Mouse (Mus musculus) mouse embryonic stem cell (cell line): ENCODE measurements around the gene Catsperg1.
"Not testable (repeated sequence)": the region's sequence is repeated elsewhere in the genome, so short reads cannot be mapped to it uniquely, and the experiment has no call there.

ENCODE experiments used
- in situ Hi-C, 2 experiments: fragments of 300-500 bp; cut with MboI; formaldehyde crosslinking; loops; 1 replicate in 1 of 2; 3 replicates in 1 of 2; pipeline ENCODE4 v1.14.3; 2019 to 2020; ENCODE audit warnings: low sequenced_read_pairs in 2 of 2, low pct_unique_long_range_greater_than_20kb in 1 of 2, mixed read lengths in 1 of 2; ENCODE audit not compliant: unreplicated experiment in 1 of 2

Gene Catsperg1

DNA sequence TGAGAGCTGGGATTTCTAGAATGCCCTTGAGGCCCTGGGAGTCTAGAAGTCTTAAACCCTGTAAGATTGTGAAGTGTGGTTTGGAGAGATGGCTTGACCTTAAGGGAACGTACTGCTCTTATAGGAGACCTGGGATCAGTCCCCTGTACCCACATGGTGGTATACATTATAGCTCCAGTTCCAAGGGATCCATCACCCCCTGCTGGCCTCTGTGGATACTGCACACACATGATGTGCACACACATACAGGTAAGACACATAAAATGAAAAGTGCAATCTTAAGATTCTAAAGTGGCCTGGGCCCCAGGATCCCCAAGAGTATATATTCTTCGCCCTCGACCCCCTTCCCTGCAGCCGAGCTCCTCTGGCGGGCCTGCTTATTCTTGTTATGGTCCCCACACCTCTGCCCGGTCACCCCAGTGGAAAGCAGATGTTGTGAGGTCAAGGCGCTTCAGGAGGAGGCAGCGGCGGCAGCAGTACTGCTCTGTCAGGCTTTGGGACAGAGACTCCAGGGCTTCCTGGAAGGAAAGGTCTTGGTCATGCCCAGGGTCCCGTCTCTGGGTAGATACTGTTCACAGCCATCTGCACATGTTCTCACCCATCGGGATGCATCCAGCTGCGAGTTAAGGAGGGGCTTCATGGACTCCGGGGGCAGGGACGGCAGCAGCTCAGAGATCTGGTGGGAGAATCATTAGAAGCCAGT, 59.7 kb downstream of the Catsperg1 start:
- in situ Hi-C loops: no loop called here

DNA sequence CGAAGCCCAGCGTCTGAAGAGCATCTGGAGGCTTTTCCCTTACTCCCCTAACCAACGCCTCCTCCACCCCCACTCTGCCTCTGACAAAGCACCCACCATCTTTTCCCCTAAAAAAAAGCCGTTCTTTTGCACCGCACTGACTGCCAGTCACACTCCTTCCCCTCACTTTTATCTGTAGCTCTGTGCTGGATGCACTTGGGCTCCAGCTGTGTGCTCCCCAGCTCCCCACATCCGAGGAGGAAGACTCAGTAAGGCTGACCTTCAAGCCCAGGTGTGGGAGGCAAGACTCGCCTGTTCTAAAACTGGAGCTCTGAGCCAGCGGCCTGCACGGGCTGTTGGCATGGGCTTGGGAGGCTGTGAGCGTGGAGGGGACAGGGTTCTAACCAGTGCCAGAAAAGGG, 62.3 kb downstream of the Catsperg1 start:
- in situ Hi-C loops: no loop called here

DNA sequence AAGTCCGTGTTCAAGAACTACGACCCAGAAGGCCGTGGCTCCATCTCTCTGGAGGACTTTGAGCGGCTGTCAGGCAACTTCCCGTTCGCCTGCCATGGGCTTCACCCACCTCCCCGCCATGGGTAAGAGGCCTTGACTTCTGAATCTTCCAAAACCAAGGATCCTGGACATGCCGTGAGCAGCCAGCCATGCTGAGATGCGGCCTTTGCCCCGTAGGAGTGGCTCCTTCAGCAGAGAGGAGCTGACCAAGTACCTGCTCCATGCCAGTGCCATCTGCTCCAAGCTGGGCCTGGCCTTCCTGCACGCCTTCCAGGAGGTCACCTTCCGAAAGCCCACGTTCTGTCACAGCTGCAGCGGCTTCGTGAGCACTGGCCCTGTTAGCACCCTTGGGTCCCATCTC, 65.1 kb downstream of the Catsperg1 start:
- in situ Hi-C loops: no loop called here

DNA sequence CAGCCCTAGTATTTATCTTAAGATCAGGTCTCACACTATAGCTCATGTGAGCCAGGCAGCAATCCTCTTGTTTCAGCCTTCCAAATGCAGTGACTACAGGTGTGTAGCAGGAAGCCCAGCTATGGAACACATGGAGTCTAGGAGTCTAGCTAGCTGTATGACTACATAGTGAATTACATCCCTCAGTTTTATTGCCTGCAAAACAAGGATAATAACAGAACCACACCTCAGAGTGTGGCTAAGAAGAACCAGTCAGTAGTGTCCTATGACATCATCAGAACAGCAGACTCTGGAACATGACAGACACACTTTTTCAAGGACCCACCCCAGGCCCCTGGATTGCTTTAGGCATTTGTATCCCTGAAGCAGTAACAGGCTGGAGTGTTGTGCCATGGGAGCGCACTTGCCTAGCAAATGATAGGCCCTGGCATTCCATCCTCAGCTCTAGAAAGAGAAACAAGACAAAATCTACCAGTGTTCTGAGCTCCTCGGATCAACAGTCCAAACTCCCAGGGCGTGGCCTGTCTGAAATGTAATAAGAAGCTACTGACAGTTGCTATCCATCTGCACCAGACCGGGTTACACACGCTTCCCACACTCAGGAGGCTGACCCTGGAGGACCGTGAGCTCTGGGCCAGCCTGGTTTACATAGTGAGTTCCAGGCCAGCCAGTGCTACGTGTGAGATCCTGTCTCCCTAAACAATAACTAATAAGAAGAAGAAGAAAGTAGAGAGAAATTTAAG, 67.0 kb downstream of the Catsperg1 start:
- in situ Hi-C loops: no loop called here

DNA sequence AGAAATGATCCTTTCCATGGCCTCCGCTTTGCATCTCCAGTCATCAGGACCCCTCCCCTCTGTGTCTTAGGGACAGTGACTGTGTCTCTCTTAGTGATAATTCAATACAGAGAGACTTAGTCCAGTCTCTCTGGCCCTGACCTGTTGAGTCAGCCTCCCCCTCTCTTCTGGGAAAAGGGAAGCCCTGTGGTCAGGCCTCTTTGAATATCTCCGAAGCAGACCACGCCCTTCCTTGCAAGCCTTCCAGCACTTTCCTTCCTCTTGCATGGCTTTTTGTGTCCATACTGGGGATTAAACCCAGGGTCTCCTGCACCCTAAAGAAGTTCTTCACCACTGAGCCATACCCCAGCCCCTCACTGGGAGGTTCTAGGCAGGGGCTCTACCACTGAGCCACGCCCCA, 69.8 kb downstream of the Catsperg1 start:
- in situ Hi-C loops: no loop called here

DNA sequence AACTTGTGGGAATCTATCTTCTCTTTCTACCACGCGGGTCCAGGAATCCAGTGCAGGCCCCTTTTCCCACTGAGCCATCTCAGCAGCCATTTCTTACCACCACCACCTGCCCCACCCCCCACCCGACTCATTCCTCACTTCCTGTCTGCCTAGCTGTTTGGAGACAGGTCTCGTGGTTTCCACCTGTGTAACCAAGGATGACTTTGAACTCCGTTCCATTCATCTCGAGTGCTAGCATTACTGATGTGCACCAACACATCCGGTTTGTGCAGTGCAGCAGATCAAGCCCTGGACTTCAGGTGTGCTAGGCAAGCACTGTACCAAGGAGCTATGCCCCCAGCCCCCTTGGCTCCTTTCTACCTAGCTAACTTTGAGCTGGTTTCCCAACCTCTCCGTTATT, 72.4 kb downstream of the Catsperg1 start:
- in situ Hi-C loops: no loop called here

DNA sequence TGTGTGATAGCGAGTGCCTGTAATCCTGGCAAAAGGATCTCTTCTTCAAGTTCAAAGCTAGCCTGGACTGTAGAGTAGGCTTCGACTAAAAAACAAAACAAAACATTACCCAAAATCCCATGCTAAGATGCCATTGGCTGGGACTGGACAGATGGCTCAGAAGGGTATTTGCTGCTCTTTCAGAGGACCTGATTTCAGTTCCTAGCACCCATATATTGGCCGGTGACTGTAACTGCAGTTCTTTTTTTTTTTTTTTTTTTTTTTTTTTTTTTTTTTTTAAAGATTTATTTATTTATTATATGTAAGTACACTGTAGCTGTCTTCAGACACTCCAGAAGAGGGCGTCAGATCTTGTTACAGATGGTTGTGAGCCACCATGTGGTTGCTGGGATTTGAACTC, 74.6 kb downstream of the Catsperg1 start:
- in situ Hi-C loops: not testable (repeated sequence)

DNA sequence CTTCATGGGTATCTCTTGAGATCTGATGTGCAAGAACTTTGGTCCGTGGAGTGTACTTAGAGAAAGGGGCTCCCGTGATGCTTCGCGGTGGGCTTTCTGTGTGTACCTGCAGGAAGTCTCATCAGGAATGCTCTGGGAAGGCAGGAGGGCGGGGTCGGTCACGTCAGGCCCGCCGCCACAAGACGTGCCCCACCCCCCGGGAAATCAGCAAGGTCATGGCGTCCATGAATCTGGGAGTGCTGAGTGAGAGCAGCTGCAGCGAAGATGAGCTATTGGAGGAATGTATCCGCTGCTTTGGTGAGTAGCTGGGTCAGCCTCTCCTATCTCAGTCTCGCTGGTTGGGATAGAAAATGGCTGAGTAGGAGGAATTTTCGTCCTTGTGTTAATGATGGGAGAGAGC, 76.4 kb downstream of the Catsperg1 start:
- in situ Hi-C loops: no loop called here

DNA sequence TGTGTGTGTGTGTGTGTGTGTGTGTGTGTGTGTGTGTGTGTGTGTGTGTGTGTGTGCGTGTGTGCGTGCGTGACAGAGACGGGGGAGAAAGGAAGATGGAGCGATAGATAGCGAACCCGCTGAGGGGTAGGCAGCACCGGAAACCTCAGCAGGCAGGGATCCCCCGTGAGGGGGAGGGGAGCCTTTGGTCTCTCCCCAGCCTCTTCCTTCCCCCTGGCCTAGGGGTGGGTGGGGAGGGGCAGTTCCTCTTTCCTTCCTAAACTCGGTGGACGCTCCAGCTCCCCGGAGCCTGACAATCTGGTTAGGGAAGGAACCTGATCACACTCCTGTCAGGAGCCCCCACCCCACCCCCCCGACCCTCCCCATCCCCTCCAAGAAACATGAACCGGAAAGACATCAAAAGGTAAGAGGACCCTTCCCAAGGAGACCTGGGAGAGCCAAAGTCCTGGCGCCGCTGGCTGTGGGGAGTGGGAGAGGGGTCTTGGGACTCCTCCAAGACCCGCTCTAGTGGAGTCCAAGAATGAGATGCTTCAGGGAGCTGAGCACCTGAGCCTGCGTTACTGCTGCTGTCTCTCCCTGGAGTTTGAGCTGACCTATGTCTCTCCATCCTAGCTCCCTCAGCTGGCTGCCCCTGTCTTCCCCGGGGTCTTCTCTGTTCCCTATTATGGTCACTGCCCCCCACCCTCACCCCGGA, 79.0 kb downstream of the Catsperg1 start, which contains the start of gene Rasgrp4:
Gene Rasgrp4 (plus strand): TSS at position 159 of the 694 bp plus-strand sequence.
- in situ Hi-C loops: no loop called here

DNA sequence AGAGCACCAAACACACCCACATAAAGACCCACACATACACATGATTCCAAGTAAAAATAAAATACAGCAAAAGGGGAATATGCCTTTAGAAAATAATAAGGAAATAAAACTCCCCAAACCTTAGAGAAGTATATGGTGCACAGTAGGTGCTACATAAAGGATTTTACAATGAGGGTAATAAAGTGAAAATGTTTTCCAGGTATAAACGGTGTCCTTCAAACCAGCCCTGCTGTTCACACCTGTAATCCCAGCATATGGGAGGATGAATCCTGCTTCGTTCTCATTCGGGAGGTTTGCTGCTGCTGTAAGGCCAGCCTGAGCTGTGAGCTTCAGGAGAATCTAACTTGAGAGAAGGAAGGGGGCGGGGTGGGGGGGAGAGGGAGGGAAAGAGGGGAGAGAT, 79.6 kb downstream of the Catsperg1 start:
- in situ Hi-C loops: no loop called here
